Mouse (Mus musculus): ENCODE measurements at regions not wholly inside any gene's neighbourhood (a gene's known extent, or its start where the extent isn't known, plus 50 kb on each side); places are given as distances from the start of the nearest gene placed in this dataset.

GRCm38 (mm10) chr15:60762071-60762470 lies 91.5 kb downstream of the Fam84b start:
- ATAC-seq (replicated peaks; ENCODE audit: low FRiP score, low TSS enrichment, poor library complexity, severe bottlenecking), result no peak

DNA sequence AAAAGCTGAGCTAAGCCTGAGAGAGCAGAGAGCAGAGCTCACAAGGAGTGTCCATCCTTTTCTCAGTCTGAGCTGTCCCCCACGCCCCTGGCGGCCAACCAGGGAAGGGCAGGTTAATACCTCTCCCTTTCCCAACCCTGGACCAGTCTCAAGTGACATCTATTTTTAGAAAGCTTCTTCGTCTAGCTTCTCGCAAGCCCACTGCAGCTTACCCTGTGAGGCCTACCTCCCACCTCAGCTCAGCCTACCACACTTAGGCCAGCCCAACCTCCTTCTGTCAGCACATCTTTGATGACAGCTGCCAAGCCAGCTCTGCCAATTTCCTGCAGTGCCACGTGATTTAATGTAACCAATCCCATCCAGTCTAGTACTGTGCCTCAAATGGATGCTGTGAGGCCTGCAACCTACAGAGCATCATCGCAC lies 93.6 kb downstream of the Fam84b start:
- ATAC-seq (replicated peaks; ENCODE audit: low FRiP score, low TSS enrichment, poor library complexity, severe bottlenecking), result peak; percentile 93

DNA sequence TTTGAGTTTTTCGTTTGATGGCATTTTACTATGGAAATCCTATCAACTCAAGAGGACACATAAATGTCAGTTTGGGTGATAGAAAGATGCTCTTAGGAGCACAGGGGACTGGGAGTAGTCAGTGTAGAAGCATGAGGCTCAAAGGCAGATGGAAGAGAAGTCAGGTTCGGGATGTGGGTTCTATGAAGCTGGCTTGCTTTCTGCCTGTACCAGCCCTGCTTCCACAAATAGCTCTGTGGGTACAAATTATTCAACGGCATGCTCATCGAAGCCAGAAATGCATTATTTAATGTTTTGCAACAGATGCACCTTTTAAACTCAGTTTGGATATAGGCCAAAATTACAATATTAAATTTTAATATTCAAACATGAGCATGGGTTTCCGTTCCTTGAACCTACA lies 99.3 kb downstream of the Fam84b start:
- ATAC-seq (replicated peaks; ENCODE audit: low FRiP score, low TSS enrichment, poor library complexity, severe bottlenecking), result no peak

DNA sequence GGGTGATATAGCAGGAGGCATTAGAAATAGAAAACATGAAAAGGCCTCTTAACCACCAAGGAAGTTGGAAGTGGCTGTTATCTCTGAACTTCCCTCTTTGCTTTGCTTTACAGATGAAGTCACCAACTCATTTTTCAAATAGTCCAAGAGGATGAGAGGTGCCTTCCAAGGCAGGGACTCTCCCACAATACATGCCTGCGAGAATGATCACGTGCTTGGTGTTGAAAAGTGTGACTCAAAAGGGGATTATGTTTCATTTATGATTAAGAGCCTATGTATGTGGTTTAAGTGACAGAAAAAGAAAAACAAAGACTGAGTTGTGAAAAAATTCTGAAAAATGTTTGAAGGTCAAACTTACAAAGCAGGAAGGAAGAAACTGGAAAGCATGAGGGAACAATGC lies 114.0 kb downstream of the Fam84b start:
- ATAC-seq (replicated peaks; ENCODE audit: low FRiP score, low TSS enrichment, poor library complexity, severe bottlenecking), result no peak

GRCm38 (mm10) chr15:60738258-60738657 lies 115.3 kb downstream of the Fam84b start:
- no peak for ATAC-seq (replicated peaks; ENCODE audit: low FRiP score, low TSS enrichment, poor library complexity, severe bottlenecking)

- ATAC-seq (replicated peaks; ENCODE audit: low FRiP score, low TSS enrichment, poor library complexity, severe bottlenecking), result no peak
Measured at GRCm38 (mm10) chr15:60732416-60732815, 121.2 kb downstream of the Fam84b start.

GRCm38 (mm10) chr15:60728754-60729153 lies 124.8 kb downstream of the Fam84b start:
- no peak for ATAC-seq (replicated peaks; ENCODE audit: low FRiP score, low TSS enrichment, poor library complexity, severe bottlenecking)

- ATAC-seq (replicated peaks; ENCODE audit: low FRiP score, low TSS enrichment, poor library complexity, severe bottlenecking), result no peak
Measured at GRCm38 (mm10) chr15:60728337-60728736, 125.2 kb downstream of the Fam84b start.

GRCm38 (mm10) chr15:60719332-60719731 lies 134.2 kb downstream of the Fam84b start:
- no peak for ATAC-seq (replicated peaks; ENCODE audit: low FRiP score, low TSS enrichment, poor library complexity, severe bottlenecking)

GRCm38 (mm10) chr15:60708678-60709077 lies 144.9 kb downstream of the Fam84b start:
- ATAC-seq (replicated peaks; ENCODE audit: low FRiP score, low TSS enrichment, poor library complexity, severe bottlenecking), result no peak

DNA sequence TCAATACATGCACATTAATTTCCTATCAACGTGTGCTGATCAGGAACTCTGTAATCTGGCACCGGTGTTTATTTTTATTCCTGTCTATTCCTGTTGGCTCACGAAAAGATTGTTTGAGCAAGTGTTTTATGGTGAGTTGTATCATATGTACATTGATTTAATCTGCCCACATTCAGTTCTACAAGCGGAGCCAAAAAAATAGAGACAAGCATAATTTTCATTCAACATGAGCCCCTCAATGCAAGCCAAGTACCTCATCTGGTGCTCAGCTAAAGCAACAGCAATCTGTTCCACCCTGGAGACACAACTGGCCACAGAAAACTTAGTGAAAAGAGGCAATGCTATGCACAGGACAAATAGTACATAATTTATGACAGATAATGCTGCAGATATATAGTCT lies 147.6 kb downstream of the Fam84b start:
- no peak for ATAC-seq (replicated peaks; ENCODE audit: low FRiP score, low TSS enrichment, poor library complexity, severe bottlenecking)

DNA sequence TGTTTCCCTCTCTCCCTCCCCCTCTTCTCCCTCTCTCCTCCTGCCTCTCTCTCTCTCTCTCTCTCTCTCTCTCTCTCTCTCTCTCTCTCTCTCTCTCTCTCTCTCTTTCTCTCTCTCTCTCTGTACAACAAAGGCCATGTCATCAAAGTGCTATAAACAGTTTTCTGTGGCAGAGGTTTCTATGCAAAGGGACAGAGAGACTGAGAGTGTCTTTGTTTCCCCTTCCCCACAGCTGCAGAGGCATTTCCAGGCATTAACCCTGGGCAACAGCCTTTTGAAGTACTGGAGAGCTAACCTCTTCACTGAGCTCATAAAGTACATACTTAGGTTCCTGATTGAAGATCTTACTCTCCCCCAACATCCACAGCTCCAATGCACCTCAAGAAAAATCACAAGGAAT lies 152.3 kb downstream of the Fam84b start:
- ATAC-seq (replicated peaks; ENCODE audit: low FRiP score, low TSS enrichment, poor library complexity, severe bottlenecking), result no peak

DNA sequence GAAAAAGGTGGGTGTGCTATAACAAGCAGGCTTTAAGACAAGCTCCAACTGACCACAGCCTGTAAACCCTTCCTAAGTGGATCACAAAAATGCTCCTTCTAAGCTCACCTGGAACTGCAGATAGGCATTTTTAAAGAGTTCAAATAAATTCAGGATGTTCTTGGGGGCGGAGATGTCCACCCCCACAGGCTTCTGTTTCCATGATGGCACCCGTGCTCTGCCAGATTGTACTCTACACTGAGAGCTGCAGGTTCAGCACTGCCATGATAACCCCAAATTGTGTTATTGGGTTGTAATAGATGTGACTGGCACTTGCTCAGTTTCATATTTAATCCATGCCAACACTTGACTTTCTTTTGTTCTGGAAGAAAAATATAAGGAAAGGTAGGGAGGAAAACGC lies 158.8 kb downstream of the Fam84b start:
- ATAC-seq (replicated peaks; ENCODE audit: low FRiP score, low TSS enrichment, poor library complexity, severe bottlenecking), result no peak

- no peak for ATAC-seq (replicated peaks; ENCODE audit: low FRiP score, low TSS enrichment, poor library complexity, severe bottlenecking)
Measured at GRCm38 (mm10) chr15:60693751-60694500, 159.7 kb downstream of the Fam84b start.

DNA sequence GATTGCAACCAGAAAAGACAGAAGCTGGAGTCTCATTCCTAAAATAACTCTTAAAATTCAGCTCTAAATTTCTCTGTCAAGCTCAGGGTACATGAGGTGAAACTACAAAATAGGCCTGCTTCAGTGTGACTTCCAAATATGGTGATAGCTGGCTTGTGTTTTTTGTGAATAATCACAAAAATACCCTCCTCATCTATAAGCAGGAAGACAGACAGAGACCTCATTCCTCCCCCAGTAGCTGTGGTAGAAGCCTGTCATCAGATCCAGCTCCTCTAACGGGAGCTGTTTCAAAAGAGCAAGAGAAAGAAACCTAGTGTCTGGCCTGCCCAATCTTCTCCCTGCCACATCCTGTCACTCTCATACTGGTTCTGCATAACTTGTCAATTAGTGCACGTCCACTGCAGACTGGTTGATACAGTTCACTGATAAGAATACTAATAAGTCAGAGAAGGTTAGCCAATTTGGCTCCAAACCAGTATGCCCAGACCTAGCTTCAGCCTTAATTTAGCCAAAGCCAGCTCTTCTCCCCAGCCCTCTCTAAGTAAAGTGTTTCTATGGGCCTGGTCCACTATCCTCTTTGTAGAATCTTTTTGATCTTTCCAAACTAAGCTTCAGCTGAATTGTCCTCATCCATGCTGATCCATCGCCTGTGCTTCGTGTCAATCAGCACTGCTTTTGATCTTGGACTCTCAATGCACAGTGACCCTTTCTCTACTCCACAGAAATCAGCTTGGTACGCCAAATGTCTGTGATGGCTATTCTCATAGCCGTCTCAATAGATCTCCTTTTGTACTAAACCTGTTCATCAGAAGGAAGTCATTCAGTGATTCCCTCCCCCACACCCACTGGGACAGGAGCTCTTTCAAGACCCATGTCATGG lies 160.6 kb downstream of the Fam84b start:
- ATAC-seq (replicated peaks; ENCODE audit: low FRiP score, low TSS enrichment, poor library complexity, severe bottlenecking), result no peak

DNA sequence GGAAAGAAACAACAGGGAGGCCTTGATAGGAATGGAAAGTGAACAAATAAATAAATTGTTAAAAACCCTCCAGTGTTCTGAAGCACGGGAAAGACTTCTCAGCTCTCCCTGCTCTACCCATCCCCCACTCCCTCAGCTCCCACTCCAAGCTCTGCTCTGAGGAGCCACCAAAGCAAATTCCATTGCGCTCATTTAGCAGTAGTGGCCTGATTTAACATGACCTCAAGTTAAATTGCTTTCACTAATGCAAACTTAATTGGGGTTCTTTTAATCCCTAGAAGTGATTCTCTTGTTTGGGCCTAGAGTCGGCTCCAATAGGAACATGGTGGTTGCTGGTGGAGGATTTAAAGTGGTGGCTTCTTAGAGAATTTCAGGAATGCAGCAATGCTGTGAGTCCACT lies 161.4 kb downstream of the Fam84b start:
- ATAC-seq (replicated peaks; ENCODE audit: low FRiP score, low TSS enrichment, poor library complexity, severe bottlenecking), result no peak

- ATAC-seq (replicated peaks; ENCODE audit: low FRiP score, low TSS enrichment, poor library complexity, severe bottlenecking), result no peak
Measured at GRCm38 (mm10) chr15:60677397-60677796, 176.2 kb downstream of the Fam84b start.

GRCm38 (mm10) chr15:60657572-60657971 lies 196.0 kb downstream of the Fam84b start:
- ATAC-seq (replicated peaks; ENCODE audit: low FRiP score, low TSS enrichment, poor library complexity, severe bottlenecking), result no peak

GRCm38 (mm10) chr15:60655113-60655512 lies 198.5 kb downstream of the Fam84b start:
- ATAC-seq (replicated peaks; ENCODE audit: low FRiP score, low TSS enrichment, poor library complexity, severe bottlenecking), result no peak

DNA sequence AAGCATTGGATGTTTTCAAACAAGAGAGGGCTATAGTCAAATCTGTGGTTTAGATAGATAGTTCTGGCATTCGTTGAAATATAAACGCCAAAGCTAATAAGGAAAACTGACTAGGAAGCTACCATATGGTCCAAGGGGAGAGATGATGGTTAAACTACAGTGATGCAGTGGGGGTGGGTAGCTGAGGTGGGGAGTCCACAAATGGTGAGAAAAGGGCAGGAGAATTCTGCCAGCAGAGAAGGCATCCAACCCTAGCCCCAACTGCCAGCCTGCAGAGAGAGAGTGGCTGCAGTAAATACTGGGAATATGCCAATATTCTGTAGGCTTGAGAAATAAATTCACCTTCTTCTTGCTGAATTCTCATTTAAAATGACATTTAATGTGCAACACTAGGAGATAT lies 204.3 kb downstream of the Fam84b start:
- no peak for ATAC-seq (replicated peaks; ENCODE audit: low FRiP score, low TSS enrichment, poor library complexity, severe bottlenecking)

- ATAC-seq (replicated peaks; ENCODE audit: low FRiP score, low TSS enrichment, poor library complexity, severe bottlenecking), result no peak
Measured at GRCm38 (mm10) chr15:60641770-60642169, 211.8 kb downstream of the Fam84b start.
